Mouse (Mus musculus): ENCODE data around the gene Dcxr. TPM values are rescaled to one million over a fixed set of nuclear protein-coding genes. Genes with fewer than 3 reads are reported as not detected.

The Dcxr gene
- 100 to 1,000 TPM; 170 to 223 TPM for polyA plus RNA-seq (2012; fragmentation: generic; extraction: Trizol)

DNA sequence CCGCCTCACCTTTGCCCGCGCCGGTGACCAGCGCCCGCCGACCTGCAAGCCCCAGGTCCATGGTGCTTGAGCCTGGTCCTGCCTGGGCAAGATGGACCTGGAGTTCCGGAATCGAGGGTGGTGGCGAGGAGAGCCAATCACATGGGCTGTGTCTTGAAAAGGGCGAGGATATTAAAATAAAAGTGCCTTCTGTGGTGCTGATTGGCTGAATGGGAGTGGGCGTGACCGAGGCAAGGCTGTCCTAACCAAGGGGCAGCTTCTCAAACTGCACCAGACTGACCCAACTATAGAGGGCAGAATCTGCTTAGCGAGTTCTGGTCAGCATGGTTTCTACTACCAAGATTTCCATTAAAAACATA lies at the start of gene Dcxr:
Dcxr (minus strand) TSS at position 113 of the 359 bp plus-strand sequence.

DNA sequence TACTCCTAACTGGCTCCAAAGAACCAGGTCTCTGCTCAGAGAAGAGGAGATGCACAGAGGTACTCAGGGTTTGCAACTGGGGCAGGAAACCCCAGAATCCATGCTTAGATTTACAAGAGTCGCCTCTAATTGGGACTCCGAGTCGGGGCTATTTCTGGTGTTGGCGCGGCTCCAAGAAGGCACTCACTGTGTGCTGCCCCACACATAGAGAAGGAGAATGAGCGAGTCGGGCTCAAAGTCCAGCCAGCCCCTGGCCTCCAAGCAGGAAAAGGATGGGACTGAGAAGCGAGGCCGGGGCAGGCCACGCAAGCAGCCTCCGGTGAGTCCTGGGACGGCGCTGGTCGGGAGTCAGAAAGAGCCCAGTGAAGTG lies 35.6 kb upstream of the Dcxr start, which contains the start of gene Hmga1b:
Hmga1b (plus strand) TSS at position 123 of the 370 bp plus-strand sequence.

DNA sequence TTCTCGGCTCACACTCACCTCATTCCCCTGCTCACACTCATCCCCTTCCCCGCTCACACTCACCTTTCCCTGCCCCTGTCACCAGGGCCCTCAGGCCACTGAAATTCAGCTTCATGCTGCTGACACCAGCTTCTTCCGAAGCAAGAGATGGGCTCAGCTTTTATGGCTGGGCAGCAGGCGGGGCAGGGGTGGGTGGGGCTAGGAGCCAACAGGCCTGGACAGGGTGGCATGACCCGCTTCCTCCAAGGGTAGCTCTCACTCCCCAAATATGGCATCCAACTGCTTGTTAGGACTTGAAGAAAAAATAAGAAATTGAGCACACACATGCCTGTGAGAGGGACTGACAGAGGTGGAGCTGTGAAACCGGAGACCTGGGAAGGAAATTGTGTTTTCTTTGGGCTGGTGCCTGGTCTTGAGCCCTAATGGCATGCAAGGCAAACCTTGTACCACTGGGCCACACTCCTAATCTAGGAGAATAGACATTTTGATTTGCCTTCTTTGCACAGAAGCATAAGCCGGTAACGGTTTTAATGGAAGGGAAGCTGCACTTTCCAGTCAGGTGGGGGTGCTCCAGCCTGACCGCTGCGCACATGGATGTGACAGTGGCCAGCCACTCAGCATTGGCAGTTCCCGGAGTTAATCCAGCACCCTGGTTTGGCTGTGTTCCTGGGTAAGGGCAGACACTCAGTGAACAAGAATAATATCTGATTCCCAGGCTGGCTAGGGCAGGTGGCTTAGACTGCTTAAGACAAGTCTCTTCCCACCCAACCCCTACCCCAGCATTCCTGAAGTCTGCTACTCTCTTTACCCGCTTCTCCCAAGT lies 5.0 kb upstream of the Dcxr start, which contains the start of gene Cbr2:
Cbr2 (minus strand) TSS at position 257 of the 823 bp plus-strand sequence.

DNA sequence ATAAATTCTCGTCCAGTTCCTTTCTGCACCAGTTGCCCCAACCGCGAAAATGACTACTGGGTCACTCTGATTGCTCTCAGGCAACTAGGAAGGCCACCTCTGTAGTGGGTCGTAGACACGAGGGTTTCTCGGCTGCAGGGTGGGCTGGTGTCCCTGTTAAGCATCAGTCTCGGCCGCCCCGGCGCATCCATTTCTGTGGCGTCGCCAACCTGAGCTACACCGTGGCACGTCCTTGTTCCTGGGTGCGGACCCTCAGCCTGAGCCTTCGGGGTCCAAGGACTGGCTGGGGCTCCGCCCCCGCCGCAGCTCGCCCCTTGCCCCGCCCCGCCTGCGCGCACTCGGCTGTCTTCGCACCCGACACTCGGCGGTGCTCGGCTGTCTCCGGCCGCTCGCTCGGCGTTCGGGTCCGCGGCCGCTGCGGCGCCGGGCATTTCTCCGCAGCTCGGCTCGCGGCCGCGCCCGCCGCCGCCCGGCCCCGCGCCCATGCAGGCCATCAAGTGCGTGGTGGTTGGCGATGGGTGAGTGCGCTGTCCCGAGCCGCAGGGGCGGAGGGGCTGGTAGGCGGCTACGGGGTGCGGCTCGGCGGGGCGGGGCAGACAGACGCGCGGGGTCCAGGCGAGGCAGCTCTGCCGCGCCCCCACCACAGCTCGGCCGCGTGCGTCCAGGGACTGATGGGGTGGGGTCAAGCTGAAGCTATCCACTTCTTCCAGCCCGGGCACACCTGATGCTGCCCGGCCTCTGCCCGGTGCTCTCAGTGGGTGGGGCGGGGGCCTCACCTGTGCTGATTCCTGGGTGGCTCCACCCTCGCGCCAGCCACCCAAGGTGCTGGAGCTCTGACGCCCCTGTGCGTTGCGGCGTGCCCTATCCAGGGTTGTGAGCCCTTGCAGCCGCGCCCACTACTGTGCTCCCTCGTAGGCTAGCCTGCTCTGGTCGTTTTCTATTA lies 5.7 kb downstream of the Dcxr start, which contains the start of gene Rac3:
Rac3 (plus strand) TSS at position 347 of the 943 bp plus-strand sequence.

DNA sequence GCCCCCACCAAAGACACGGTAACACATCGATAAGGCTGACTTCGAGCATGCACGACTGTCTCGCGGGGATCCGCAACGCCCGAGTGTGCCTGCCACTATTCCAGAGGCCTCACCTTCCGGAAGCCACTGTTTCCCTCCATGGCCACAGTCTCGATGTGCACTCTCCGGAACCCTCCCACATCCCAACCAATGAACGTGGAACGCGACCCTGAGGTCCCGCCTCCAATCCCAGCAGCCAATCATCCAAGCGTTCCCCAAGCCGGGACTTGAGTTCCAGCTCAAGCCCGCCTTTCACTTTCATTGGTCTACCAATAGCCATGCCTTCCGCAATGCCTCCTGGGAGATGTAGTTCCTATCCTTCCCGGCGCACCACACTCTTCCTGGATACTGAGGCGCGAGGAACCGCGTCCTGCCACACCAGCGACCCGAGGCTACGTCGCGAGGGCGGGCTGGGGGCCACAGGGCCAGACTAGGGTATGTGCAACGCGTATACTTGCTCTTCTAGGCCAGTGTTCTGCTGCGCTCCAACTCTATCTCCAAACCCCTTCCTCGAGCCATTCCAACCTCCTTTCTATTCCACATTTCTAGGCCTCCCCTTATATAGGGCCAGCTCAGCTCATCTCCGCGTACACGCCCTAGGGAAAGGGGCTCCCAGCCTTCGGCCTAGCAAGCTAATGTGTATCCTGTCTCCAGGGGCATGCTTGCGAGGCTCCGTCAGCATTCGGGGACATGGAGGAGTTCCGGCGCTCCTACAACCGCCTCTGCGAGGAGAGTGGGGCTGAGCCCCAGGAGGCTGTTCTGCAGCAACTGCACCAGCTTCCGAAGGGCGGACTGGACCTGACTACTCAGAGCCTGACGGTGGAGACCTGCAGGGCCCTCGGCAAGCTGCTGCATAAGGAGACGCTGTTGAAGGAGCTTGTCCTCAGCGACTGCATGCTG lies 13.2 kb downstream of the Dcxr start, which contains the start of the genes Cenpx and Lrrc45:
Cenpx (minus strand) TSS at position 159 of the 939 bp plus-strand sequence.
Lrrc45 (plus strand) TSS at position 346 of the 939 bp plus-strand sequence.

Other genes starting within 250 kb of the Dcxr start
- 100 to 1,000 TPM; 146 to 509 TPM for gene Mrpl12, start 242.7 kb downstream of the Dcxr start, polyA plus RNA-seq (2012; fragmentation: generic; extraction: Trizol)
- 100 to 1,000 TPM; 118 to 126 TPM for gene Slc25a10, start 235.4 kb downstream of the Dcxr start, polyA plus RNA-seq (2012; fragmentation: generic; extraction: Trizol)
- gene Gcgr, start 196.6 kb downstream of the Dcxr start, polyA plus RNA-seq (2012; fragmentation: generic; extraction: Trizol): under 1 TPM in 1 of 2 experiments, not detected in 1; 0.08 TPM
- 100 to 1,000 TPM; 245 to 382 TPM for gene Mcrip1, start 177.6 kb downstream of the Dcxr start, polyA plus RNA-seq (2012; fragmentation: generic; extraction: Trizol)
- gene Ppp1r27, start 176.1 kb downstream of the Dcxr start, polyA plus RNA-seq (2012; fragmentation: generic; extraction: Trizol): under 1 TPM; 0.25 to 0.63 TPM
- gene P4hb, start 154.0 kb downstream of the Dcxr start, polyA plus RNA-seq (2012; fragmentation: generic; extraction: Trizol): 1,000 to 10,000 TPM in 1 of 2 experiments, 100 to 1,000 TPM in 1; 703 to 1,073 TPM
- gene Arhgdia, start 145.7 kb downstream of the Dcxr start, polyA plus RNA-seq (2012; fragmentation: generic; extraction: Trizol): 1,000 to 10,000 TPM; 1,146 to 2,128 TPM
- 100 to 1,000 TPM; 130 to 156 TPM for gene Alyref, start 128.9 kb downstream of the Dcxr start, polyA plus RNA-seq (2012; fragmentation: generic; extraction: Trizol)
- 100 to 1,000 TPM; 274 to 500 TPM for gene Anapc11, start 128.9 kb downstream of the Dcxr start, polyA plus RNA-seq (2012; fragmentation: generic; extraction: Trizol)
- gene Npb, start 118.8 kb downstream of the Dcxr start, polyA plus RNA-seq (2012; fragmentation: generic; extraction: Trizol): 1 to 10 TPM in 1 of 2 experiments, under 1 TPM in 1; 0.29 to 1.2 TPM
- gene Pcyt2, start 109.3 kb downstream of the Dcxr start, polyA plus RNA-seq (2012; fragmentation: generic; extraction: Trizol): 10 to 100 TPM; 34.5 to 72.4 TPM
- 10 to 100 TPM; 18.6 to 29.5 TPM for gene Sirt7, start 102.0 kb downstream of the Dcxr start, polyA plus RNA-seq (2012; fragmentation: generic; extraction: Trizol)
- gene Mafg, start 93.7 kb downstream of the Dcxr start, polyA plus RNA-seq (2012; fragmentation: generic; extraction: Trizol): 10 to 100 TPM; 11.2 to 27.5 TPM
- 10 to 100 TPM; 15.8 to 35.0 TPM for gene Pycr1, start 83.5 kb downstream of the Dcxr start, polyA plus RNA-seq (2012; fragmentation: generic; extraction: Trizol)
- not detected for gene Myadml2, start 79.1 kb downstream of the Dcxr start, polyA plus RNA-seq (2012; fragmentation: generic; extraction: Trizol)
- 1 to 10 TPM; 5.1 to 6.4 TPM for gene Notum, start 66.1 kb downstream of the Dcxr start, polyA plus RNA-seq (2012; fragmentation: generic; extraction: Trizol)
- 100 to 1,000 TPM; 116 to 219 TPM for gene Aspscr1, start 54.3 kb downstream of the Dcxr start, polyA plus RNA-seq (2012; fragmentation: generic; extraction: Trizol)
- gene Cenpx, start 13.5 kb downstream of the Dcxr start, polyA plus RNA-seq (2012; fragmentation: generic; extraction: Trizol): 100 to 1,000 TPM in 1 of 2 experiments, 10 to 100 TPM in 1; 82.4 to 151 TPM
- gene Lrrc45, start 13.4 kb downstream of the Dcxr start, polyA plus RNA-seq (2012; fragmentation: generic; extraction: Trizol): 10 to 100 TPM; 13.4 to 31.9 TPM
- 10 to 100 TPM in 1 of 2 experiments, under 1 TPM in 1; 0.85 to 12.5 TPM for gene Rac3, start 5.8 kb downstream of the Dcxr start, polyA plus RNA-seq (2012; fragmentation: generic; extraction: Trizol)
- gene Cbr2, start 4.8 kb upstream of the Dcxr start, polyA plus RNA-seq (2012; fragmentation: generic; extraction: Trizol): 1,000 to 10,000 TPM in 1 of 2 experiments, 100 to 1,000 TPM in 1; 150 to 1,096 TPM
- 1,000 to 10,000 TPM in 1 of 2 experiments, 10 to 100 TPM in 1; 83.4 to 2,207 TPM for gene Hmga1b, start 35.5 kb upstream of the Dcxr start, polyA plus RNA-seq (2012; fragmentation: generic; extraction: Trizol)
- 10 to 100 TPM; 36.7 to 58.4 TPM for gene Rfng, start 56.9 kb upstream of the Dcxr start, polyA plus RNA-seq (2012; fragmentation: generic; extraction: Trizol)
- 100 to 1,000 TPM; 221 to 278 TPM for gene Gps1, start 57.0 kb upstream of the Dcxr start, polyA plus RNA-seq (2012; fragmentation: generic; extraction: Trizol)
- gene Dus1l, start 69.1 kb upstream of the Dcxr start, polyA plus RNA-seq (2012; fragmentation: generic; extraction: Trizol): 10 to 100 TPM; 56.8 to 85.8 TPM
- gene Fasn, start 97.3 kb upstream of the Dcxr start, polyA plus RNA-seq (2012; fragmentation: generic; extraction: Trizol): 100 to 1,000 TPM; 217 to 230 TPM
- 1 to 10 TPM; 1.1 to 5.6 TPM for gene Ccdc57, start 205.6 kb upstream of the Dcxr start, polyA plus RNA-seq (2012; fragmentation: generic; extraction: Trizol)
- 1 to 10 TPM in 1 of 2 experiments, under 1 TPM in 1; 0.98 to 1.5 TPM for gene Slc16a3, start 221.2 kb upstream of the Dcxr start, polyA plus RNA-seq (2012; fragmentation: generic; extraction: Trizol)

Data from C3H10T1/2 (cell line).